Mouse (Mus musculus) heart, embryonic 14.5 days (tissue): ENCODE data around the gene Umad1. TPM values are rescaled to one million over a fixed set of nuclear protein-coding genes. Genes with fewer than 3 reads are reported as not detected.

ENCODE experiments used
- ATAC-seq: fragments of 200-750 bp; cut with Nextera tagmentation; 2 replicates; pipeline ENCODE4 v1.8.0; 2017; ENCODE audit warnings: low read depth, moderate TSS enrichment; ENCODE audit not compliant: insufficient number of reproducible peaks, insufficient read depth, low FRiP score
- H3K27ac ChIP-seq, 2 experiments: fragments of 200-500 bp in 1 of 2; fragments of 300-500 bp in 1 of 2; sonication (generic) in 1 of 2; replicated peaks in 1 of 2; 2 replicates each; pipeline ENCODE4 v1.5.1; 2012 to 2014; ENCODE audit warnings: low read depth in 2 of 2, low read length in 2 of 2, control low read depth in 1 of 2, mild to moderate bottlenecking in 1 of 2, mixed read lengths in 1 of 2; ENCODE audit not compliant: control insufficient read depth in 1 of 2, insufficient read depth in 1 of 2
- H3K27me3 ChIP-seq: fragments of 300-500 bp; sonication (generic); 2 replicates; pipeline ENCODE4 v1.6.1; 2014; ENCODE audit warnings: mild to moderate bottlenecking, low read length, control low read depth; ENCODE audit not compliant: control insufficient read depth, insufficient read depth
- H3K36me3 ChIP-seq: fragments of 300-500 bp; sonication (generic); 2 replicates; pipeline ENCODE4 v1.6.1; 2014; ENCODE audit warnings: mild to moderate bottlenecking, control low read depth, low read length, mixed read lengths; ENCODE audit not compliant: control insufficient read depth, insufficient read depth
- H3K4me1 ChIP-seq, 2 experiments: fragments of 200-500 bp in 1 of 2; fragments of 300-500 bp in 1 of 2; sonication (generic) in 1 of 2; 2 replicates each; pipeline ENCODE4 v1.6.1; 2012 to 2014; ENCODE audit warnings: low read length in 2 of 2, control low read depth in 1 of 2, mixed read lengths in 1 of 2; ENCODE audit not compliant: control insufficient read depth in 2 of 2, insufficient read depth in 2 of 2
- H3K4me2 ChIP-seq: fragments of 300-500 bp; sonication (generic); 2 replicates; pipeline ENCODE4 v1.6.1; 2014; ENCODE audit warnings: mild to moderate bottlenecking, low read length
- H3K4me3 ChIP-seq, 2 experiments: fragments of 200-500 bp in 1 of 2; fragments of 300-500 bp in 1 of 2; sonication (generic) in 1 of 2; 2 replicates each; pipeline ENCODE4 v1.5.1; 2012 to 2014; ENCODE audit warnings: low read length in 2 of 2, mild to moderate bottlenecking in 2 of 2, control low read depth in 1 of 2, low read depth in 1 of 2, moderate library complexity in 1 of 2; ENCODE audit not compliant: control insufficient read depth in 1 of 2, insufficient read depth in 1 of 2
- H3K9ac ChIP-seq: fragments of 300-500 bp; sonication (generic); 2 replicates; pipeline ENCODE4 v1.6.1; 2014; ENCODE audit warnings: mild to moderate bottlenecking, low read length
- H3K9me3 ChIP-seq: fragments of 300-500 bp; sonication (generic); 2 replicates; pipeline ENCODE4 v1.6.1; 2016; ENCODE audit warnings: low read length, control low read depth; ENCODE audit not compliant: control insufficient read depth
- WGBS: fragments of 180-500 bp; shearing (Covaris S2); extraction: QIAGEN DNeasy Blood & Tissue Kit; methylation state at CpG from one replicate; pipeline ENCODE4 v1.1.7; 2014; 5-methylcytosine and 5-hydroxymethylcytosine counted together
- polyA plus RNA-seq: library from polyadenylated mRNA; unstranded; fragments of >200 nt; fragmentation: Nextera tagmentation; extraction: Ambion mirVana; gene quantifications from 2 replicates; pipeline ENCODE4 v1.2.1, GENCODE M21; 2014

Gene Umad1
- polyA plus RNA-seq, 1 experiment from 2014 or later = 26.3 TPM

- no peak overlapping the region for H3K4me2 ChIP-seq
- 64% methylated on average over 1 of the region's 1 CpGs for WGBS
- no peaks in the 10 kb centered on the region for H3K36me3 ChIP-seq
- H3K4me3 ChIP-seq = no peak overlapping the region
- H3K9me3 ChIP-seq = no peaks in the 10 kb centered on the region
- no peak overlapping the region for H3K27ac ChIP-seq
- H3K9ac ChIP-seq = no peak overlapping the region
- ATAC-seq = no peak
- no peaks in the 10 kb centered on the region for H3K27me3 ChIP-seq
- peaks cover 12 to 17% of the 10 kb centered on the region in 2 experiments; a peak in 3 of 4 replicates for H3K4me1 ChIP-seq
These were observed 231.0 kb downstream of the Umad1 start for GRCm38 (mm10) chr6:8489938-8490585.

- H3K27ac ChIP-seq = no peak overlapping the region
- ATAC-seq = no peak
- H3K27me3 ChIP-seq = no peaks in the 10 kb centered on the region
- WGBS = 90% methylated on average over 3 of the region's 3 CpGs
- peaks cover 8 to 13% of the 10 kb centered on the region in 2 experiments for H3K4me1 ChIP-seq
- no peaks in the 10 kb centered on the region for H3K9me3 ChIP-seq
- H3K9ac ChIP-seq = no peak overlapping the region
- no peak overlapping the region for H3K4me2 ChIP-seq
- H3K4me3 ChIP-seq = no peak overlapping the region
- H3K36me3 ChIP-seq = no peaks in the 10 kb centered on the region
These were observed 233.2 kb downstream of the Umad1 start for GRCm38 (mm10) chr6:8492248-8492647.

GRCm38 (mm10) chr6:8495109-8495826 is 236.2 kb downstream of the Umad1 start:
- Histone ChIP-seq H3K9ac (no peak overlapping the region), H3K27me3 (no peaks in the 10 kb centered on the region), H3K4me3 (no peak overlapping the region), H3K27ac (0 out of 4 replicates have a peak overlapping the region, but pooled peaks of 1 of the 2 experiments have one; percentile 24), H3K4me2 (peak overlapping the region; percentile 32), H3K9me3 (peaks cover 6% of the 10 kb centered on the region; the same call in 1 of the 2 replicates), H3K4me1 (peaks cover 2 to 6% of the 10 kb centered on the region in 2 experiments; a peak in 2 of 4 replicates), H3K36me3 (no peaks in the 10 kb centered on the region)
- no peak for ATAC-seq
- WGBS = 42% methylated on average over 5 of the region's 5 CpGs

GRCm38 (mm10) chr6:8495827-8496222 is 236.7 kb downstream of the Umad1 start:
- Histone ChIP-seq H3K9ac (no peak overlapping the region), H3K4me1 (peaks cover 2 to 6% of the 10 kb centered on the region in 2 experiments; a peak in 2 of 4 replicates), H3K4me2 (peak overlapping the region; percentile 32), H3K27ac (no peak overlapping the region), H3K4me3 (no peak overlapping the region), H3K9me3 (peaks cover 6% of the 10 kb centered on the region; the same call in 1 of the 2 replicates), H3K36me3 (no peaks in the 10 kb centered on the region), H3K27me3 (no peaks in the 10 kb centered on the region)
- ATAC-seq = no peak
- 58% methylated on average over 4 of the region's 4 CpGs for WGBS

- no peaks in the 10 kb centered on the region for H3K36me3 ChIP-seq
- no peak overlapping the region for H3K27ac ChIP-seq
- no peak overlapping the region for H3K4me3 ChIP-seq
- peaks cover 6% of the 10 kb centered on the region; the same call in 1 of the 2 replicates for H3K9me3 ChIP-seq
- H3K27me3 ChIP-seq = no peaks in the 10 kb centered on the region
- H3K4me1 ChIP-seq = peaks cover 2 to 6% of the 10 kb centered on the region in 2 experiments; a peak in 2 of 4 replicates
- no peak for ATAC-seq
- WGBS = 66% methylated on average over 6 of the region's 6 CpGs
- no peak overlapping the region for H3K9ac ChIP-seq
- H3K4me2 ChIP-seq = no peak overlapping the region
These were observed 238.3 kb downstream of the Umad1 start for GRCm38 (mm10) chr6:8497234-8497867.

GRCm38 (mm10) chr6:8497868-8498257 is 238.8 kb downstream of the Umad1 start:
- 67% methylated on average over 6 of the region's 6 CpGs for WGBS
- no peaks in the 10 kb centered on the region for H3K27me3 ChIP-seq
- no peaks in the 10 kb centered on the region for H3K36me3 ChIP-seq
- H3K4me1 ChIP-seq = peaks cover 2 to 6% of the 10 kb centered on the region in 2 experiments; a peak in 2 of 4 replicates
- no peak overlapping the region for H3K4me2 ChIP-seq
- no peak overlapping the region for H3K4me3 ChIP-seq
- peaks cover 6% of the 10 kb centered on the region; the same call in 1 of the 2 replicates for H3K9me3 ChIP-seq
- H3K27ac ChIP-seq = no peak overlapping the region
- no peak for ATAC-seq
- H3K9ac ChIP-seq = no peak overlapping the region

- H3K36me3 ChIP-seq = no peaks in the 10 kb centered on the region
- H3K27ac ChIP-seq = no peak overlapping the region
- no peak overlapping the region for H3K4me3 ChIP-seq
- H3K27me3 ChIP-seq = no peaks in the 10 kb centered on the region
- peaks cover 6% of the 10 kb centered on the region; the same call in 1 of the 2 replicates for H3K9me3 ChIP-seq
- peaks cover 2 to 6% of the 10 kb centered on the region in 2 experiments; a peak in 2 of 4 replicates for H3K4me1 ChIP-seq
- H3K9ac ChIP-seq = no peak overlapping the region
- ATAC-seq = no peak
- no peak overlapping the region for H3K4me2 ChIP-seq
- WGBS = 78% methylated on average over 3 of the region's 3 CpGs
These were observed 239.9 kb downstream of the Umad1 start for GRCm38 (mm10) chr6:8498961-8499360.
